Mouse (Mus musculus) thymus, postnatal 36 days (tissue): ENCODE data around the gene D10Jhu81e.
"Not testable (repeated sequence)": the region's sequence is repeated elsewhere in the genome, so short reads cannot be mapped to it uniquely, and the experiment has no call there.

Experiments used
- DNase-seq, 2 experiments: peaks; one replicate each; pipeline ENCODE4 v3.0.0; 2022; ENCODE audit warnings: mixed read lengths in 2 of 2

D10Jhu81e gene

DNA sequence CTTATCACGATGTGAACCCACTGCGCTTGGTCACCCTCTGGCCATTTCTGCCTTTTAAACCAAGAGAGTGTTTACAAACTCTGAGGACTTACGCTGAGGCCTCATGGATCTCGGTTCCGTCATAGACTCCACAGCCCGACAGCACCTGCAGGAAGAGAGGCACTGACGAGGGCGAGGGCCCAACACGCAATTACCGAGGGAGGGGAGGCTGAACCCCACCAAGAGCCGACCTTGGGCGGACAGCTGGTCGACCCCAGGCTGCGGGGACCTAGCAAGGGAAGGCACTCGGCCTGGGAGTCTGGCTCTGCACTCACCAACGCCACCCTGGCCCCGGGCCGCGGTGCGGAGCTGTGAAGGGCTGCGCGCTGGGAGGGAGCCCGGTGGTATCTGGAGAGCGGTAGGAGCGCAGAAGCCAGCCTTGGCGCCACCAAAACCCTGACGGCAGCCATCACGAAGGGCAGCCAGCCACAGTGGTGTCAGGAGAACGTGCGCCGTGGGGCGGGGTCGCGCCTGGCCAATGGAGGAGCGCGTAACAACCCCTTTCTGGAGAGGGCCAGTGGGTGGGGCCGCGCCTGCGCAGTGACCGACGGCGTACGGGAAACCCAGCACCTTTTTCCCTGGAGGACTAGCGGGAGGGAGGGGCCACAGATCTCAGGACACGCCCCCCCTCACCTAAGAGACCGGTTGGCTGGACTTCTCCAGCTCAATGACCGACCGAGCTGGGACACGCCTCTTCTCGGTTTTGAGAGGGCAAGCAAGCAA, at the start of gene D10Jhu81e:
Gene D10Jhu81e (minus strand): TSS at position 502 of the 762 bp plus-strand sequence.
- peak; percentile 99 to 100 for DNase-seq

DNA sequence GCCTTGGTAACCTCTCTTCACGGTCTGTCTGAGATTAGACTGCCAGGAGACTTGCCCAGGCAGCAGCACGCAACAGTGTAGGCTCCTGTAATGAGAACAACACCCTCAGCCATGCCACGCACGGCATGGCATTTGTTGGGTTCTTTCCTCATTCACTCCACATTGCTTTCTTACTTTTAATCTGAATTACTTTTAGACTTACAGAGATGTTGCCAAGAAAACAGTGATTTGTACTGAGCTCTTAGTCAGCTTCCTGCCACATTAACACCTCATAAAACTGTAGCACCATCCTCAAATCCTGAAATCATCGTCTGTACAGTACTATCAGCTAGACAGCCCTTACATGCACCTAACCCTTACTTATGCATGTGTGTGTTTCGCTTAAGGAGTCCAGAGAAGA, 49.0 kb upstream of the D10Jhu81e start:
- DNase-seq, result no peak

DNA sequence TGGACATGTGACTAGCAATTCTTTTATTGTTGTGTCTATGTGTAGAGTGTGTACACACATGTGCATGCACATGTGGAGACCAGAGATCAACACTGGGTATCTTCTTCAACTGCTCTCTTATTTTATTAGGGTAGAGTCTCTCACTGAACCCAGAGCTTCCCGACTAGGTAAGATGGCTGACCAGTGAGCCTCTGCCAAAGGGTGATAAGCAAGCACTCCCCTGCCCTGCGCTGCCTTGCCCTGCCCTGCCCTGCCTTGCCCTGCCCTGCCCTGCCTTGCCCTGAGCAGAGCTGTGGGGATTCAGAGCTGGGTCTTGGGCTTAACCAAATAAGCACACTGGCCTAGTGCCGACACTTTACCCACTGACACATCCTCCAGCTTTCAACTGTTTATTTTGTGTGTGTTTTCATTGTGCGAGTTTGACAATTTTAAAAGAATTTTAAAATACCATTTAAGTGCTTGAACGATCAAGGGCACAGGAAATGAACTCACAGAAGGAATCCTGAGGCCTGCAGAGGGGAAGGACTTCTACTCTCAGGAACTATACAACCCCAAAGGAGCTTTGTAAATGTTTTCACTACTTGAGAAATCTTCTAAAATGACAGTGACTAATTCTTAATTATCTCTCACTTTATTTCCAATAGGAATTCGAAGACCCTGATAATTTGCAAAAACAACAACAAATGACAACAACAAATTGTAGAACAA, 46.9 kb upstream of the D10Jhu81e start:
- DNase-seq, result no peak

- DNase-seq, result no peak
Measured at GRCm38 (mm10) chr10:78214371-78214770, 44.8 kb upstream of the D10Jhu81e start.

- DNase-seq, result peak; percentile 29 to 36
Measured at GRCm38 (mm10) chr10:78211311-78211710, 41.7 kb upstream of the D10Jhu81e start.

DNA sequence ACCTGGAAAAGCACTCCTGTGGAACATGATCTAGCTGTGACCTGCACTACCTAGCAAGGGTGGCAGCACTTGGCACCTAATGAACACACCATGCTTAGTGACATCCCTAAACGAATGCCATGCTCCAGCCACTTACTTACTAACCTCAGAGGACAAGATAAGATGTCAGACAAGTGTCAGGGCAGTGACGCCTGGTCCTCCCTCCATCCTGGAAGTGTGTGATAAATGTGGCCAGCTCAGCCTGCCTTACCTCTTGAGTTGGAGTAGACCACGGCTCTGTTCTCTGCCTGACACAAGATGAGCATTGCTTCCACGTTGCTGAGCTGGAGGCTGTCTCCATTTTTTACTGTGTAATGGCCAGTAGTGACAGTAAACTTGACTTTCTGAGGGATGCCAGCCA, 31.6 kb upstream of the D10Jhu81e start:
- no peak for DNase-seq

DNA sequence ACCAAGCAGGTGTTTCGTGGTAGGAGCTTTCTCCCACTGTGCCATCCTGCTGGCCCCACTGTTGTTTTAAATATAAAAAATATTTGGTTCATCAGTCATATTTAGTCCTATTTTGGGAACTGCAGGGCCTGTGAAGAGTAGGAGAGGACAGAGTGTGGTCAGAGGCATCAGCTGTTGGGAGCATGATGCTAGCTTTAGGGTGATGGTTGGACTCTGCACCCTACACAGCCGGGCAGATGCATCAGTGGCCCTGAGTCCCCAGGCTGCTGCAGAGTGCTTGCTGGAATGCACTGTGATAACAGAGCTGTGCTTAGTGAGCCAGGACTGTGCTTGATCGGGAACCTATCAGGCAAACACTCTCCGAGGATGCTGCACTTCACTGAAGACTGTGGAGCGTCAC, 23.4 kb upstream of the D10Jhu81e start:
- DNase-seq, result no peak

DNA sequence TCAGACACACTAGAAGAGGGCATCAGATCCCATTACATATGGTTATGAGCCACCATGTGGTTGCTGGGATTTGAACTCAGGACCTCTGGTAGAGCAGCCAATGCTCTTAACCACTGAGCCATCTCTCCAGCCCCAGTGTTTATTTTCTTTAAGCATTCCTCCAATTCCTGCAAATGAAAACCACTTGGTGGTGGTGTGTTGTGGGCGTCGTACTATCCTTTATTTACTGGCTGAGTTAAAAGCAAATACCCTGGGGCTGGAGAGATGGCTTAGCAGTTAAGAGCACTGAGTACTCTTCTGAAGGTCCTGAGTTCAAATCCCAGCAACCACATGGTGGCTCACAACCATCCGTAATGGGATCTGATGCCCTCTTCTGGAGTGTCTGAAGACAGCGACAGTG, 16.5 kb upstream of the D10Jhu81e start:
- not testable (repeated sequence) for DNase-seq

DNA sequence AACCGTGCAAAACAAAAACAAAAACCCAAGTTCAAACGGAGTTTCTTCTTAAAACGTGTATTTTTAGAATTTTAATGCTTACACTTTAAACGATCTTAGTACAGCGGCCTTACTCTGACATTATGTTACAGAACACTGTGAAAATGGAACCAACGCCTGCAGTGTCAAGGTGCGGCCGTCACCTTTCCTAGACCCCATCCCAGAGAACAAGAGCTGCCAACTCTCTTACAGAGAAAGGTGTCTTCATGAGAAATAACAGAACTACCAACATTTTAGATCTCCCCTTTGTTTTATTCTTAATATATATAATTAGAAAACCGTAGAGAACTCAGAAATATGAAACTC, 15.8 kb upstream of the D10Jhu81e start:
- DNase-seq, result no peak

GRCm38 (mm10) chr10:78184531-78185380, 15.2 kb upstream of the D10Jhu81e start, which contains the start of gene Pwp2:
Gene Pwp2, minus strand, starts transcription at chr10:78185149.
- DNase-seq, result peak; percentile 86 to 89

GRCm38 (mm10) chr10:78183577-78183976, 14.0 kb upstream of the D10Jhu81e start:
- DNase-seq, result no peak

- no peak for DNase-seq
Measured at GRCm38 (mm10) chr10:78182321-78182720, 12.7 kb upstream of the D10Jhu81e start.

DNA sequence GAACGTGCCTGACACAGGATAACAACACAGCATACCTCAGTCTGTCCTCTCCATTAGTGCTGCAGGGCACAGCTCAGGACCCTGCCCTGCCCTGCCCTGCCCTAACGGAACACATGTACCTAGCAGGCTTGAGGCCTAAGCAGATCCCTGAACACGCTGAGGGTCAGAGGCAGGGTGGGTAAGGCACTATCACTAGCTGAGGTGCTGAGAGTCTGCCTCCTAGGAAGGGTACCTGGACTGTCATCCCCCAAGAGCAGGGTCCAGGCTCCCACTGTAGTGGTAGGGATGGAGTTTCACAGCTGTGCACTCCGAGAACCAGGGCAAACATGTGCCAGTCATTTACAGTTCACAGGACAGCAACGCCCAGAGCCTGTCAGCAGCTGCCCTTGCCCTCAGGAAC, 4.9 kb upstream of the D10Jhu81e start:
- DNase-seq, result no peak

DNA sequence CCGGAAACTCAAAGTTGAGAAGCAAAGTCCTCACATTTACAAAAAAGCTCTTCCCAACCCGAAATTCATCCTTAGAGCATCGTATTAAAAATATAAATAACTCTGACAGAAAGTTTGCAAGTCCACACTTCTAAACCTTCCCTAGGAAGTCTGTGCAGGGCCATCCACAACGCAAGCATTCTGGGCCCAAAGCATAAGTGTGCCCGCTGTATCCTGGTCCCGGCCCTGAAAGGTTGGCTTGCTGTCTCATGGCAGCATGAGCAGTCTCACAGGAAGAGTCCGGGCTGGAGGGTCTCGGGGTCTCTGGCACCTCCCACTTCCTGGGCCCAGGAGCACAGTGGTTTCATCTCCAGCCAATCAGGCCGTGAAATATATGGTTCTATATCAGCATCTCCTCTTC, 2.0 kb upstream of the D10Jhu81e start:
- no peak for DNase-seq

- no peak for DNase-seq
Measured at GRCm38 (mm10) chr10:78171057-78171456, 1.5 kb upstream of the D10Jhu81e start.

GRCm38 (mm10) chr10:78170445-78170844, 863 bp upstream of the D10Jhu81e start:
- no peak for DNase-seq

- DNase-seq, result no peak
Measured at GRCm38 (mm10) chr10:78168792-78169191, 790 bp downstream of the D10Jhu81e start.

- DNase-seq, result no peak
Measured at GRCm38 (mm10) chr10:78167775-78168174, 1.8 kb downstream of the D10Jhu81e start.

- no peak for DNase-seq
Measured at GRCm38 (mm10) chr10:78167333-78167732, 2.2 kb downstream of the D10Jhu81e start.

- no peak for DNase-seq
Measured at GRCm38 (mm10) chr10:78165256-78166005, 4.2 kb downstream of the D10Jhu81e start.

- no peak for DNase-seq
Measured at GRCm38 (mm10) chr10:78164786-78165185, 4.8 kb downstream of the D10Jhu81e start.

DNA sequence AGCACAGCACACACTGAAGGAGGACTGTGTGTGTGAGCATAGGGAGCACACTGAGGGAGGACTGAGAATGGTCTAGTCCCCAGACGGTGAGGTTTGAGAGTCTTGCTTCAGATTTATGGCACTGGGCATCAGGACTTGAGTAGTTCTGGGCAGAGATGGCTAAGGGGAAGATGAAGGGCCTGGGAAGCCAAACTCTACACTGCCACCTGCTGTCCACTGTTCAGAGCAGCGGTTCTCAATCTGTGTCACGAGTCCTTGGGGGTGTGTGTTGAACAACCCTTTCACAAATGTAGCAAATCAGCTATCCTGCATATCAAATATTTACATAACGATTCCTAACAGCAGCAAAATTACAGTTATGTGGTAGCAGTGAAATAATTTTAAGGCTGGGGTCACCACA, 5.7 kb downstream of the D10Jhu81e start:
- peak; percentile 52 to 59 for DNase-seq

GRCm38 (mm10) chr10:78163241-78163640, 6.3 kb downstream of the D10Jhu81e start:
- DNase-seq, result no peak
